In the genomic region with DNA sequence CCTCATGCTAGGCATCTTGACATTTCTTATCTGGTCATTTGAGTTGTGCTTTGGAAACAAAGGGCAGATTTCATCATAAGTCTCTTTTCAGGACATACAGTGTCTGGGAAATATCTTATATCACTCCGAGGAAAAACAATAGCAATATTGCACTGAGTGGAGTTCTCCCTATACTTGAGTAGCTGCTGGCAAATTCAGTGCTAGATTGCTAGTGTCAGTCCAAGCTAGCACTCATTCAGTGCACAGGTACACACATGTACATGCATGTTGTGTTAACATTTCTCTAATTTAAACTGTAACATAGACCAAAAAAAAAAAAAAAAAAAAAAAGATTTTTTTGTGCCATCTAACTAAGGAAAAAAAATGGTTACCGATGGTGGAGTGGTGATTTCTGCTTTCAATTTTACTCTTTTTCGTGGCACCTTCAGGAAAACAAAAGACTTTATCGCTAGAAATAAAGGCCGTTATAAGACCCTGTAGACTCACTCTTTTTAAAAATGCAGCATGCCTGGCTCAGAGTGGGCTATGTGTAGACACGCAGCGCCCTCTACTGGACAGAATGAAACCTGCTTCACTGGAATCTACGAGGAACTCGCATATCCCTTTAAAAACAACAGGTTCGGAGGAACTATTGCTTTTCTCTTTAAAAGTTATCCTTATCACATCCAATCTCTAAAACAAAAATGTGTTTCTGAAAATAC, we compare ENCODE assay signal across 8 mouse cellular contexts.
A peak's percentile ranks its signal among the peaks of the same experiment; 100 is the strongest.
DNase-seq lines count a peak whose midpoint lies in the region; ATAC-seq lines count a peak whose summit lies in the region.

No protein-coding gene starts in this region.

- H3K36me3 ChIP-seq in hindbrain, embryonic 13.5 days: no peaks in the 10 kb centered on the region

- no peaks in the 10 kb centered on the region for H3K9me3 ChIP-seq in hindbrain, embryonic 13.5 days

- no peak overlapping the region for H3K27ac ChIP-seq in hindbrain, embryonic 13.5 days

- H3K4me1 ChIP-seq in hindbrain, embryonic 13.5 days (replicated peaks): peaks cover 14% of the 10 kb centered on the region

- peak overlapping the region; percentile 35 for H3K4me3 ChIP-seq in hindbrain, embryonic 13.5 days

- H3K27me3 ChIP-seq in hindbrain, embryonic 13.5 days: no peaks in the 10 kb centered on the region

- WGBS in hindbrain, embryonic 13.5 days: 20% methylated on average over 10 of the region's 10 CpGs

- peak; percentile 77 for ATAC-seq in hindbrain, embryonic 13.5 days (ENCODE audit: low FRiP score)

- 0 out of 2 replicates have a peak overlapping the region, but pooled peaks have one; percentile 29 for H3K9ac ChIP-seq in hindbrain, embryonic 13.5 days

- H3K4me2 ChIP-seq in hindbrain, embryonic 13.5 days: peak overlapping the region; percentile 49

- DNase-seq in R1 (ENCODE audit: low read depth, low spot score): peak; percentile 74
- peak; percentile 92 to 96 for DNase-seq in cerebellum, postnatal 10 days
- peak; percentile 83 to 87 for DNase-seq in frontal cortex, postnatal 25 days (ENCODE audit: low spot score in 2 of 2)
- DNase-seq in layer of hippocampus, postnatal 25 days (ENCODE audit: extremely low spot score in 1 of 2, low spot score in 1 of 2): peak; percentile 81 to 97
- DNase-seq in lung, postnatal 14 days: peak; percentile 90
- DNase-seq in retina, postnatal 7 days (ENCODE audit: low read depth, low spot score): peak; percentile 62
- peak; percentile 44 to 65 for DNase-seq in urinary bladder, adult 18-20 months (ENCODE audit: low spot score in 2 of 2)
